Mouse (Mus musculus): ENCODE data around the gene Fbxo7.

- no peak for TF ChIP-seq E2F4 (IDR thresholded peaks at IDR 0.05; ENCODE audit: insufficient read depth)
- TF ChIP-seq MYOD1 (IDR thresholded peaks at IDR 0.05; ENCODE audit: control insufficient read depth in 1 of 3, insufficient read length in 2 of 3, low read depth in 2 of 3), result no peak
- no peak for TF ChIP-seq USF1 (IDR thresholded peaks at IDR 0.05; ENCODE audit: low read depth)
- TF ChIP-seq POLR2A (IDR thresholded peaks at IDR 0.05; ENCODE audit: insufficient read length, low read depth), result no peak
- no peak for TF ChIP-seq MAX (IDR thresholded peaks at IDR 0.05; ENCODE audit: low read depth)
- no peak for TF ChIP-seq TCF12 (IDR thresholded peaks at IDR 0.05; ENCODE audit: insufficient read depth, poor library complexity, severe bottlenecking)
- TF ChIP-seq TCF3 (IDR thresholded peaks at IDR 0.05; ENCODE audit: insufficient read length, low read depth), result no peak
- no peak for TF ChIP-seq SRF (IDR thresholded peaks at IDR 0.05; ENCODE audit: control insufficient read depth, insufficient read length, low read depth)
- TF ChIP-seq REST (IDR thresholded peaks at IDR 0.05; ENCODE audit: insufficient read depth, insufficient read length), result no peak
Measured at GRCm38 (mm10) chr10:86065661-86066060, 43.9 kb downstream of the Fbxo7 start.
